Mouse (Mus musculus) left cerebral cortex, adult 18-20 months (tissue): ENCODE data around the gene Smco3. TPM values are rescaled to one million over a fixed set of nuclear protein-coding genes. Genes with fewer than 3 reads are reported as not detected.

Source experiments
- microRNA-seq, 2 experiments: library from miRNA; unstranded; fragments of <30 nt; microRNA quantifications; one replicate each; pipeline ENCODE4 v1.2.0; 2021
- total RNA-seq, 2 experiments: library from RNA; stranded (reverse); gene quantifications; 2 replicates each; pipeline ENCODE4 v1.2.3; 2021

The Smco3 gene
- total RNA-seq, 2 experiments from 2014 or later: 4.9 to 5.3 TPM

Small RNAs within 50 kb of the gene (microRNA-seq; reads per million reads assigned to microRNA genes)
- gene Gm44364: 0 reads per million in 2 experiments

Other genes with a start within 250 kb of the Smco3 start
- under 1 TPM; 0.16 to 0.65 TPM for gene Plbd1, start 173.5 kb downstream of the Smco3 start, total RNA-seq
- gene Gucy2c, start 53.7 kb downstream of the Smco3 start, total RNA-seq: under 1 TPM; 0.26 to 0.47 TPM
- 10 to 100 TPM; 11.3 to 13.2 TPM for gene Hist4h4, start 31.0 kb downstream of the Smco3 start, total RNA-seq
- 10 to 100 TPM; 50.9 to 57.0 TPM for gene H2afj, start 27.2 kb downstream of the Smco3 start, total RNA-seq
- gene BC049715, start 7.8 kb downstream of the Smco3 start, total RNA-seq: 1 to 10 TPM; 2.3 to 2.8 TPM
- gene Wbp11, start 7.2 kb downstream of the Smco3 start, total RNA-seq: 100 to 1,000 TPM; 109 to 111 TPM
- gene Art4, start 22.3 kb upstream of the Smco3 start, total RNA-seq: not detected
- gene Mgp, start 40.4 kb upstream of the Smco3 start, total RNA-seq: 10 to 100 TPM; 43.3 to 51.2 TPM
- gene Erp27, start 86.7 kb upstream of the Smco3 start, total RNA-seq: not detected
- 1 to 10 TPM in 1 of 2 experiments, under 1 TPM in 1; 0.82 to 1.1 TPM for gene Pde6h, start 88.4 kb upstream of the Smco3 start, total RNA-seq
- 10 to 100 TPM; 10.9 to 13.3 TPM for gene Arhgdib, start 106.4 kb upstream of the Smco3 start, total RNA-seq